In the genomic region with DNA sequence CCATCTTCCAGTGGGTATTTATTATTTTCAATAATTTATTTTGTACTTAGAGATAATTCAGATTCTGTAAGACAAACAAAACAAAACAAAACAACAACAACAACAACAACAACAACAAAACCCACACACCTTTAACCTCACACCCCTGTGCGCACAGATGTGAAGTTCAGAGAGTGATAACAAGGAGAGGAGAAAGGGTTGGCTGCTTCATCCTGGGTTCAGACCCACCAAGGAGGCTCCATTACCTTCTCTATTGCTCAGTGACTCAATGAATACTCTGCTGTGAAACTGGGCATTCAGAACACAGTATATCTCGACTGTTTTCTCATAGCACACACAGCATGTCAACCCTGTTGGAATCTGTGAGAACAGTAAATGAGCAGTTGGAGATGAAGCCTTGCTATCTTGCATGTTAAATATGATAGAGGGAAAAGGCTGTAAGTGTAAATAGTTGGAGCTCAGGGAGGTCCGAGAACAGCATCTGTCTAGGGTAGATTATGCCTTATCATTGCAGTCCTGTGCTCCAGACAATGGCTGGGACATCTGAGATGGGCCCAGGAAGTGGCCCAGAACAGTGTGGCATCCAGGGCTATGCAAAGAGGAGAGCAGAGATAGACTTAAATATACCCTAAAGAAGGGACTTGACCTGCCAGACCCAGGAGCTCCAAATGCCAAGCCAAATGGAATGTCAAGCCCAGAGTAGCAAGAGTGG, we compare ENCODE assay signal across 16 mouse cellular contexts. TPM values are rescaled to one million over a fixed set of nuclear protein-coding genes. Genes with fewer than 3 reads are reported as not detected.
DNase-seq lines count a peak whose midpoint lies in the region; ATAC-seq and TF ChIP-seq lines count a peak whose summit lies in the region.
"Had no signal": no experiment of that assay in that cellular context is flagged by ENCODE, and none has a peak within 500 bp of the region (broad histone marks: within the 10 kb centered on the region; RNA-seq: fewer than 3 reads in every experiment).

No protein-coding gene starts in this region.

- peak overlapping the region; percentile 99 for H3K4me2 ChIP-seq in heart, embryonic 13.5 days
- no peak overlapping the region for H3K4me2 ChIP-seq in forebrain, embryonic 13.5 days
- H3K4me2 ChIP-seq: midbrain, embryonic 15.5 days had no signal

- H3K4me1 ChIP-seq in heart, embryonic 13.5 days = peaks cover 12% of the 10 kb centered on the region
- H3K4me1 ChIP-seq in bone marrow, adult 2 months (ENCODE audit: control insufficient read depth, insufficient read depth, low read length) = peaks cover 5% of the 10 kb centered on the region; the same call in 1 of the 2 replicates
- peaks cover 10% of the 10 kb centered on the region for H3K4me1 ChIP-seq in forebrain, embryonic 13.5 days

- WGBS in heart, embryonic 13.5 days = 63% methylated on average over 3 of the region's 3 CpGs
- 68% methylated on average over 3 of the region's 3 CpGs for WGBS in bone marrow, adult 2 months
- 84% methylated on average over 3 of the region's 3 CpGs for WGBS in forebrain, embryonic 13.5 days

- H3K27me3 ChIP-seq in heart, embryonic 13.5 days (replicated peaks) = no peaks in the 10 kb centered on the region; the same call in 1 of the 2 replicates
- no peaks in the 10 kb centered on the region for H3K27me3 ChIP-seq in forebrain, embryonic 13.5 days
- H3K27me3 ChIP-seq: midbrain, embryonic 15.5 days had no signal

- no peak overlapping the region for H3K9ac ChIP-seq in heart, embryonic 13.5 days
- no peak overlapping the region for H3K9ac ChIP-seq in forebrain, embryonic 13.5 days
- H3K9ac ChIP-seq: forebrain, postnatal 0 days; midbrain, embryonic 15.5 days had no signal

- no peaks in the 10 kb centered on the region for H3K36me3 ChIP-seq in heart, embryonic 13.5 days
- no peaks in the 10 kb centered on the region for H3K36me3 ChIP-seq in forebrain, embryonic 13.5 days (ENCODE audit: poor library complexity, severe bottlenecking)
- H3K36me3 ChIP-seq: hindbrain, embryonic 10.5 days; midbrain, embryonic 15.5 days had no signal

- no peak for TF ChIP-seq POLR2A in bone marrow, adult 2 months (IDR thresholded peaks at IDR 0.05; ENCODE audit: borderline replicate concordance, control insufficient read depth, low read depth, low read length)

- H3K9me3 ChIP-seq in heart, embryonic 13.5 days = no peaks in the 10 kb centered on the region
- H3K9me3 ChIP-seq in forebrain, embryonic 13.5 days (replicated peaks) = no peaks in the 10 kb centered on the region
- H3K9me3 ChIP-seq: hindbrain, embryonic 10.5 days; midbrain, embryonic 15.5 days had no signal

- TF ChIP-seq CTCF in bone marrow, adult 2 months (IDR thresholded peaks at IDR 0.05; ENCODE audit: control insufficient read depth, insufficient read depth, low read length) = no peak

- peak overlapping the region; percentile 42 for H3K27ac ChIP-seq in heart, embryonic 13.5 days (replicated peaks)
- H3K27ac ChIP-seq in bone marrow, adult 2 months (ENCODE audit: control insufficient read depth, insufficient read depth, low read depth, low read length, poor library complexity) = peak overlapping the region; percentile 74
- H3K27ac ChIP-seq in forebrain, embryonic 13.5 days = no peak overlapping the region
- H3K27ac ChIP-seq: midbrain, embryonic 15.5 days had no signal

- ATAC-seq in heart, embryonic 13.5 days (ENCODE audit: extremely low read depth, insufficient number of reproducible peaks, low FRiP score, low TSS enrichment) = no peak
- peak; percentile 73 for ATAC-seq in erythroid progenitor cell, adult 5-6 weeks (replicated peaks; ENCODE audit: low FRiP score, poor library complexity, severe bottlenecking)
- peak; percentile 62 for ATAC-seq in megakaryocyte progenitor cell, adult 5-6 weeks (replicated peaks; ENCODE audit: poor library complexity)
- no peak for ATAC-seq in forebrain, embryonic 13.5 days
- ATAC-seq: forebrain, postnatal 0 days; inflammation-experienced regulatory T-cells, adult 6 months; midbrain, embryonic 15.5 days had no signal

- H3K4me3 ChIP-seq in heart, embryonic 13.5 days = no peak overlapping the region
- no peak overlapping the region for H3K4me3 ChIP-seq in bone marrow, adult 2 months (replicated peaks; ENCODE audit: control insufficient read depth, low read depth, low read length)
- H3K4me3 ChIP-seq in forebrain, embryonic 13.5 days = no peak overlapping the region
- H3K4me3 ChIP-seq: hindbrain, embryonic 10.5 days; midbrain, embryonic 15.5 days had no signal

- intact Hi-C loops in heart, postnatal 14 days (cut with DNase I) = no loop called here

- no peak for DNase-seq in heart, postnatal 14 days
- no peak for DNase-seq in testis, postnatal 14 days (ENCODE audit: low spot score)
- DNase-seq: adrenal gland, adult 2 months; cerebellum, adult 9-10 months; embryo, embryonic 11 days; forebrain, postnatal 0 days; gastrocnemius, postnatal 10 days; lung, postnatal 4 days had no signal

RNA-seq across cellular contexts. Expression of gene Cmpk2, which starts 3.9 kb away (rescaled TPM):
- polyA plus RNA-seq in heart, embryonic 13.5 days (2015; fragmentation: Nextera tagmentation; extraction: Ambion mirVana) = 3.0 and 3.5 TPM in 2 replicates
- 1 to 10 TPM; 5.6 to 6.2 TPM for total RNA-seq in heart, postnatal 14 days (2021)
- 24.7 and 27.8 TPM in 2 replicates for polyA plus RNA-seq in bone marrow, adult 2 months (2011; ENCODE audit: insufficient read depth, insufficient read length, low replicate concordance, missing spikeins)
- total RNA-seq in erythroid progenitor cell, adult 5-6 weeks (2015; ENCODE audit: low replicate concordance) = 69.6 and 72.8 TPM in 2 replicates
- total RNA-seq in erythroid progenitor cell, adult 5-6 weeks (2017; ENCODE audit: low replicate concordance) = 49.1 and 65.2 TPM in 2 replicates
- total RNA-seq in megakaryocyte progenitor cell, adult 5-6 weeks (2015) = 23.2 and 25.2 TPM in 2 replicates
- total RNA-seq in megakaryocyte progenitor cell, adult 5-6 weeks (2017) = 11.7 and 16.1 TPM in 2 replicates
- polyA plus RNA-seq in forebrain, embryonic 13.5 days (2015; fragmentation: Nextera tagmentation; extraction: Ambion mirVana) = 5.9 and 6.4 TPM in 2 replicates

RNA-seq across cellular contexts. Expression of gene Rsad2, which starts 16.7 kb away (rescaled TPM):
- 1.2 and 2.0 TPM in 2 replicates for polyA plus RNA-seq in heart, embryonic 13.5 days (2015; fragmentation: Nextera tagmentation; extraction: Ambion mirVana)
- total RNA-seq in heart, postnatal 14 days (2021) = 10 to 100 TPM; 22.8 to 23.9 TPM
- polyA plus RNA-seq in bone marrow, adult 2 months (2011; ENCODE audit: insufficient read depth, insufficient read length, low replicate concordance, missing spikeins) = 114 and 157 TPM in 2 replicates
- total RNA-seq in erythroid progenitor cell, adult 5-6 weeks (2015; ENCODE audit: low replicate concordance) = 288 and 315 TPM in 2 replicates
- total RNA-seq in erythroid progenitor cell, adult 5-6 weeks (2017; ENCODE audit: low replicate concordance) = 246 and 389 TPM in 2 replicates
- 0.96 and 1.3 TPM in 2 replicates for total RNA-seq in megakaryocyte progenitor cell, adult 5-6 weeks (2015)
- total RNA-seq in megakaryocyte progenitor cell, adult 5-6 weeks (2017) = 0.87 and 1.0 TPM in 2 replicates
- polyA plus RNA-seq in forebrain, embryonic 13.5 days (2015; fragmentation: Nextera tagmentation; extraction: Ambion mirVana) = 0.28 and 0.63 TPM in 2 replicates

RNA-seq across cellular contexts. Expression of gene Rnf144a, which starts 57.9 kb away (rescaled TPM):
- 11.2 and 11.3 TPM in 2 replicates for polyA plus RNA-seq in heart, embryonic 13.5 days (2015; fragmentation: Nextera tagmentation; extraction: Ambion mirVana)
- 10 to 100 TPM; 29.9 to 31.8 TPM for total RNA-seq in heart, postnatal 14 days (2021)
- 7.6 and 13.2 TPM in 2 replicates for polyA plus RNA-seq in bone marrow, adult 2 months (2011; ENCODE audit: insufficient read depth, insufficient read length, low replicate concordance, missing spikeins)
- total RNA-seq in erythroid progenitor cell, adult 5-6 weeks (2015; ENCODE audit: low replicate concordance) = 4.7 and 11.3 TPM in 2 replicates
- 10.7 and 23.5 TPM in 2 replicates for total RNA-seq in erythroid progenitor cell, adult 5-6 weeks (2017; ENCODE audit: low replicate concordance)
- total RNA-seq in megakaryocyte progenitor cell, adult 5-6 weeks (2015) = 17.4 and 19.1 TPM in 2 replicates
- total RNA-seq in megakaryocyte progenitor cell, adult 5-6 weeks (2017) = 15.1 and 16.8 TPM in 2 replicates
- polyA plus RNA-seq in forebrain, embryonic 13.5 days (2015; fragmentation: Nextera tagmentation; extraction: Ambion mirVana) = 36.8 and 40.3 TPM in 2 replicates

Comparison
In these comparisons a context has a peak if more than half of its experiments do, and no peak if none do; other contexts are left out.
1. ATAC-seq: peak in erythroid progenitor cell, adult 5-6 weeks (single experiment) and megakaryocyte progenitor cell, adult 5-6 weeks (single experiment); none in heart, embryonic 13.5 days (single experiment) and forebrain, embryonic 13.5 days (single experiment).
2. RNA of gene Rsad2, which starts 16.7 kb away (total RNA-seq): 246 to 389 TPM in erythroid progenitor cell, adult 5-6 weeks and 22.8 to 23.9 TPM in heart, postnatal 14 days; 0.87 to 1.3 TPM in megakaryocyte progenitor cell, adult 5-6 weeks; every median in the first group is over 10 times any median in the second.